In genomic region chr15:77593557-77593956, GRCm38 (mm10) we compare ENCODE assay signal across 27 mouse cellular contexts. TPM values are rescaled to one million over a fixed set of nuclear protein-coding genes. Genes with fewer than 3 reads are reported as not detected.
DNase-seq lines count a peak whose midpoint lies in the region; ATAC-seq and TF ChIP-seq lines count a peak whose summit lies in the region.
"Had no signal": no experiment of that assay in that cellular context is flagged by ENCODE, and none has a peak within 500 bp of the region (broad histone marks: within the 10 kb centered on the region; RNA-seq: fewer than 3 reads in every experiment).

No protein-coding gene starts in this region.

- no peak overlapping the region for H3K9ac ChIP-seq in heart, postnatal 0 days (replicated peaks; ENCODE audit: low read depth, low read length)
- H3K9ac ChIP-seq in midbrain, embryonic 11.5 days (ENCODE audit: low read length): no peak overlapping the region
- H3K9ac ChIP-seq: embryonic facial prominence, embryonic 12.5 days; forebrain, embryonic 13.5 days; forebrain, embryonic 15.5 days; forebrain, postnatal 0 days had no signal

- H3K36me3 ChIP-seq in heart, postnatal 0 days (replicated peaks; ENCODE audit: control insufficient read depth, insufficient read depth, low read length): no peaks in the 10 kb centered on the region
- H3K36me3 ChIP-seq in small intestine, adult 2 months (ENCODE audit: control insufficient read depth, insufficient read depth, low read length): no peaks in the 10 kb centered on the region
- H3K36me3 ChIP-seq in midbrain, embryonic 11.5 days (ENCODE audit: control insufficient read depth, insufficient read depth, low read length): no peaks in the 10 kb centered on the region
- H3K36me3 ChIP-seq: embryonic facial prominence, embryonic 10.5 days; embryonic facial prominence, embryonic 12.5 days; forebrain, embryonic 15.5 days had no signal

- 35% methylated on average over 1 of the region's 1 CpGs for WGBS in heart, postnatal 0 days
- 76% methylated on average over 1 of the region's 1 CpGs for whole genome bisulfite sequencing in small intestine, adult 2 months
- whole genome bisulfite sequencing in midbrain, embryonic 11.5 days: 70% methylated on average over 1 of the region's 1 CpGs

- DNase-seq in gastrocnemius, adult 2 months: no peak
- DNase-seq in gastrocnemius, adult 18-20 months (ENCODE audit: low spot score): no peak
- peak; percentile 39 for DNase-seq in heart, postnatal 0 days (ENCODE audit: low spot score)
- no peak for DNase-seq in heart, postnatal 36 days
- no peak for DNase-seq in midbrain, embryonic 11.5 days (ENCODE audit: low spot score, missing footprints)
- DNase-seq: adrenal gland, adult 2 months; adrenal gland, postnatal 10 days; cerebellum, adult 11-12 months; cerebellum, adult 2 months; cerebellum, adult 9-10 months; cerebellum, postnatal 10 days; cerebellum, postnatal 25 days; forebrain, postnatal 0 days had no signal

- H3K27ac ChIP-seq in gastrocnemius, adult 2 months: peak overlapping the region; percentile 20; the same call in 1 of the 2 replicates
- H3K27ac ChIP-seq in heart, postnatal 0 days (ENCODE audit: low read depth): no peak overlapping the region
- peak overlapping the region; percentile 99 for H3K27ac ChIP-seq in brown adipose tissue, adult 24 weeks (replicated peaks; ENCODE audit: low read depth, low read length)
- H3K27ac ChIP-seq in small intestine, adult 2 months (ENCODE audit: insufficient read depth, low read depth, low read length): peak overlapping the region; percentile 9; the same call in 1 of the 2 replicates
- no peak overlapping the region for H3K27ac ChIP-seq in midbrain, embryonic 11.5 days (ENCODE audit: low read depth, low read length)
- H3K27ac ChIP-seq: embryonic facial prominence, embryonic 10.5 days; embryonic facial prominence, embryonic 12.5 days; forebrain, embryonic 13.5 days; forebrain, embryonic 15.5 days had no signal

- intact Hi-C loops in gastrocnemius, adult 2 months (cut with DNase I): no loop called here
- intact Hi-C loops in heart, postnatal 36 days (cut with DNase I): no loop called here

- TF ChIP-seq CTCF in gastrocnemius, adult 2 months (IDR thresholded peaks at IDR 0.05): no peak
- no peak for TF ChIP-seq CTCF in heart, postnatal 0 days (IDR thresholded peaks at IDR 0.05; ENCODE audit: low read depth)
- no peak for TF ChIP-seq CTCF in small intestine, adult 2 months (IDR thresholded peaks at IDR 0.05; ENCODE audit: extremely low read depth, insufficient read length, insufficient replicate concordance, low read depth, low read length)

- no peaks in the 10 kb centered on the region for H3K27me3 ChIP-seq in heart, postnatal 0 days (ENCODE audit: control insufficient read depth, insufficient read depth, low read length)
- H3K27me3 ChIP-seq in small intestine, adult 2 months (ENCODE audit: control insufficient read depth, insufficient read depth, low read length): no peaks in the 10 kb centered on the region
- H3K27me3 ChIP-seq in midbrain, embryonic 11.5 days (ENCODE audit: control insufficient read depth, insufficient read depth, low read length): no peaks in the 10 kb centered on the region
- H3K27me3 ChIP-seq: embryonic facial prominence, embryonic 12.5 days; forebrain, embryonic 13.5 days; forebrain, embryonic 15.5 days had no signal

- TF ChIP-seq EP300 in heart, postnatal 0 days (IDR thresholded peaks at IDR 0.05; ENCODE audit: low read depth): no peak

- no peaks in the 10 kb centered on the region for H3K9me3 ChIP-seq in heart, postnatal 0 days (replicated peaks; ENCODE audit: control insufficient read depth, low read length)
- H3K9me3 ChIP-seq in midbrain, embryonic 11.5 days (ENCODE audit: control insufficient read depth, low read length): no peaks in the 10 kb centered on the region
- H3K9me3 ChIP-seq: embryonic facial prominence, embryonic 10.5 days; embryonic facial prominence, embryonic 12.5 days; forebrain, embryonic 13.5 days; forebrain, embryonic 15.5 days had no signal

- H3K4me1 ChIP-seq in heart, postnatal 0 days (ENCODE audit: control insufficient read depth, insufficient read depth): no peaks in the 10 kb centered on the region; the same call in 1 of the 2 replicates
- H3K4me1 ChIP-seq in brown adipose tissue, adult 24 weeks (ENCODE audit: control insufficient read depth, insufficient read depth, insufficient read length, low read length): peaks cover 49% of the 10 kb centered on the region
- peaks cover 3% of the 10 kb centered on the region for H3K4me1 ChIP-seq in small intestine, adult 2 months (ENCODE audit: control insufficient read depth, insufficient read depth, insufficient read length, low read length)
- H3K4me1 ChIP-seq in midbrain, embryonic 11.5 days (ENCODE audit: control insufficient read depth, insufficient read depth, low read length): no peaks in the 10 kb centered on the region
- H3K4me1 ChIP-seq: embryonic facial prominence, embryonic 10.5 days; embryonic facial prominence, embryonic 12.5 days; forebrain, embryonic 13.5 days; forebrain, embryonic 15.5 days had no signal

- ATAC-seq in heart, postnatal 0 days (ENCODE audit: insufficient read depth, low read depth): peak; percentile 77
- no peak for ATAC-seq in midbrain, embryonic 11.5 days (ENCODE audit: low FRiP score)
- ATAC-seq: forebrain, embryonic 13.5 days; forebrain, embryonic 15.5 days; forebrain, postnatal 0 days had no signal

- H3K4me3 ChIP-seq in gastrocnemius, adult 2 months: no peak overlapping the region
- H3K4me3 ChIP-seq in heart, postnatal 0 days (ENCODE audit: low read depth, low read length): no peak overlapping the region
- peak overlapping the region; percentile 0; the same call in 1 of the 2 replicates for H3K4me3 ChIP-seq in brown adipose tissue, adult 24 weeks (ENCODE audit: insufficient read depth, low read depth, low read length)
- no peak overlapping the region for H3K4me3 ChIP-seq in small intestine, adult 2 months (ENCODE audit: low read depth, low read length)
- H3K4me3 ChIP-seq in midbrain, embryonic 11.5 days (ENCODE audit: low read depth, low read length): no peak overlapping the region
- H3K4me3 ChIP-seq: embryonic facial prominence, embryonic 10.5 days; embryonic facial prominence, embryonic 12.5 days; forebrain, embryonic 13.5 days; forebrain, embryonic 15.5 days had no signal

- no peak overlapping the region for H3K4me2 ChIP-seq in heart, postnatal 0 days (ENCODE audit: low read depth, low read length)
- no peak overlapping the region for H3K4me2 ChIP-seq in midbrain, embryonic 11.5 days
- H3K4me2 ChIP-seq: embryonic facial prominence, embryonic 12.5 days; forebrain, embryonic 13.5 days; forebrain, embryonic 15.5 days had no signal

- TF ChIP-seq POLR2A in small intestine, adult 2 months (IDR thresholded peaks at IDR 0.05; ENCODE audit: low read depth, low read length): no peak

RNA-seq across cellular contexts. Expression of gene Apol10b, which starts 2.4 kb away (rescaled TPM):
- under 1 TPM; 0.36 TPM for total RNA-seq in gastrocnemius, adult 2 months (2021)
- 1 to 10 TPM in 1 of 2 experiments, under 1 TPM in 1; 0.27 to 1.2 TPM for total RNA-seq in gastrocnemius, adult 18-20 months (2021)
- not detected in 2 replicates for total RNA-seq in heart, postnatal 0 days (2014; rRNA removed; ENCODE audit: low replicate concordance)
- 0.11 TPM in 1 of 2 replicates, not detected in the other for polyA plus RNA-seq in heart, postnatal 0 days (2015; fragmentation: Nextera tagmentation; extraction: Ambion mirVana)
- total RNA-seq in heart, postnatal 36 days (2021): 1 to 10 TPM; 1.6 to 1.7 TPM
- 1.9 and 4.3 TPM in 2 replicates for polyA plus RNA-seq in brown adipose tissue, adult 24 weeks (2012; ENCODE audit: insufficient read depth, insufficient read length, missing spikeins)
- polyA plus RNA-seq in small intestine, adult 2 months (2012; rRNA removed): 0.08 and 0.35 TPM in 2 replicates
- polyA plus RNA-seq in midbrain, embryonic 11.5 days (2014; fragmentation: Nextera tagmentation; extraction: Ambion mirVana): 0.29 TPM in 1 of 2 replicates, not detected in the other
- total RNA-seq: ES-E14 had no signal
- polyA plus RNA-seq: adrenal gland, adult 2 months; forebrain, embryonic 11.5 days; forebrain, embryonic 15.5 days; forebrain, postnatal 0 days had no signal

RNA-seq across cellular contexts. Expression of gene Gm36245, which starts 5.5 kb away (rescaled TPM):
- total RNA-seq in gastrocnemius, adult 2 months (2021): not detected
- total RNA-seq in gastrocnemius, adult 18-20 months (2021): not detected
- not detected in 2 replicates for total RNA-seq in heart, postnatal 0 days (2014; rRNA removed; ENCODE audit: low replicate concordance)
- polyA plus RNA-seq in heart, postnatal 0 days (2015; fragmentation: Nextera tagmentation; extraction: Ambion mirVana): not detected in 2 replicates
- not detected for total RNA-seq in heart, postnatal 36 days (2021)
- not detected in 2 replicates for polyA plus RNA-seq in brown adipose tissue, adult 24 weeks (2012; ENCODE audit: insufficient read depth, insufficient read length, missing spikeins)
- not detected in 2 replicates for polyA plus RNA-seq in small intestine, adult 2 months (2012; rRNA removed)
- not detected in 2 replicates for polyA plus RNA-seq in midbrain, embryonic 11.5 days (2014; fragmentation: Nextera tagmentation; extraction: Ambion mirVana)
- total RNA-seq: adrenal gland, adult 2 months; adrenal gland, postnatal 10 days; adrenal gland, postnatal 4 days; ES-E14; forebrain, postnatal 0 days; MEL had no signal
- polyA plus RNA-seq: adrenal gland, adult 2 months; brain, embryonic 14.5 days; C2C12; cerebellum, adult 2 months; cortical plate, adult 2 months; embryonic facial prominence, embryonic 10.5 days; embryonic facial prominence, embryonic 12.5 days; embryonic facial prominence, embryonic 14.5 days; forebrain, embryonic 11.5 days; forebrain, embryonic 13.5 days; forebrain, embryonic 15.5 days; forebrain, postnatal 0 days had no signal

RNA-seq across cellular contexts. Expression of gene 1700025B11Rik, which starts 31.9 kb away (rescaled TPM):
- not detected for total RNA-seq in gastrocnemius, adult 2 months (2021)
- total RNA-seq in gastrocnemius, adult 18-20 months (2021): not detected
- not detected in 2 replicates for total RNA-seq in heart, postnatal 0 days (2014; rRNA removed; ENCODE audit: low replicate concordance)
- polyA plus RNA-seq in heart, postnatal 0 days (2015; fragmentation: Nextera tagmentation; extraction: Ambion mirVana): not detected in 2 replicates
- total RNA-seq in heart, postnatal 36 days (2021): not detected
- not detected in 2 replicates for polyA plus RNA-seq in brown adipose tissue, adult 24 weeks (2012; ENCODE audit: insufficient read depth, insufficient read length, missing spikeins)
- polyA plus RNA-seq in small intestine, adult 2 months (2012; rRNA removed): not detected in 2 replicates
- not detected in 2 replicates for polyA plus RNA-seq in midbrain, embryonic 11.5 days (2014; fragmentation: Nextera tagmentation; extraction: Ambion mirVana)
- total RNA-seq: adrenal gland, adult 2 months; adrenal gland, postnatal 10 days; adrenal gland, postnatal 4 days; ES-E14; forebrain, postnatal 0 days; MEL had no signal
- polyA plus RNA-seq: adrenal gland, adult 2 months; brain, embryonic 14.5 days; C2C12; cerebellum, adult 2 months; cortical plate, adult 2 months; embryonic facial prominence, embryonic 10.5 days; embryonic facial prominence, embryonic 12.5 days; embryonic facial prominence, embryonic 14.5 days; forebrain, embryonic 11.5 days; forebrain, embryonic 13.5 days; forebrain, embryonic 15.5 days; forebrain, postnatal 0 days had no signal

RNA-seq across cellular contexts. Expression of gene Apol11b, which starts 49.5 kb away (rescaled TPM):
- under 1 TPM in 1 of 2 experiments, not detected in 1; 0.11 TPM for total RNA-seq in gastrocnemius, adult 2 months (2021)
- total RNA-seq in gastrocnemius, adult 18-20 months (2021): under 1 TPM in 1 of 2 experiments, not detected in 1; 0.14 TPM
- 0.50 TPM in 1 of 2 replicates, not detected in the other for total RNA-seq in heart, postnatal 0 days (2014; rRNA removed; ENCODE audit: low replicate concordance)
- polyA plus RNA-seq in heart, postnatal 0 days (2015; fragmentation: Nextera tagmentation; extraction: Ambion mirVana): 0.05 and 0.18 TPM in 2 replicates
- 1 to 10 TPM; 1.8 to 2.6 TPM for total RNA-seq in heart, postnatal 36 days (2021)
- not detected in 2 replicates for polyA plus RNA-seq in brown adipose tissue, adult 24 weeks (2012; ENCODE audit: insufficient read depth, insufficient read length, missing spikeins)
- 0.22 TPM in 1 of 2 replicates, not detected in the other for polyA plus RNA-seq in small intestine, adult 2 months (2012; rRNA removed)
- not detected in 2 replicates for polyA plus RNA-seq in midbrain, embryonic 11.5 days (2014; fragmentation: Nextera tagmentation; extraction: Ambion mirVana)
- total RNA-seq: ES-E14; forebrain, postnatal 0 days had no signal
- polyA plus RNA-seq: adrenal gland, adult 2 months; brain, embryonic 14.5 days; embryonic facial prominence, embryonic 10.5 days; embryonic facial prominence, embryonic 12.5 days; embryonic facial prominence, embryonic 14.5 days; forebrain, embryonic 11.5 days; forebrain, embryonic 13.5 days; forebrain, postnatal 0 days had no signal

Comparison
In these comparisons a context has a peak if more than half of its experiments do, and no peak if none do; other contexts are left out.
1. H3K27ac ChIP-seq: peak in gastrocnemius, adult 2 months (single experiment), brown adipose tissue, adult 24 weeks (single experiment) and small intestine, adult 2 months (single experiment); none in heart, postnatal 0 days (single experiment) and midbrain, embryonic 11.5 days (single experiment).